ENCODE assay signal across 8 mouse cellular contexts in the genomic region with DNA sequence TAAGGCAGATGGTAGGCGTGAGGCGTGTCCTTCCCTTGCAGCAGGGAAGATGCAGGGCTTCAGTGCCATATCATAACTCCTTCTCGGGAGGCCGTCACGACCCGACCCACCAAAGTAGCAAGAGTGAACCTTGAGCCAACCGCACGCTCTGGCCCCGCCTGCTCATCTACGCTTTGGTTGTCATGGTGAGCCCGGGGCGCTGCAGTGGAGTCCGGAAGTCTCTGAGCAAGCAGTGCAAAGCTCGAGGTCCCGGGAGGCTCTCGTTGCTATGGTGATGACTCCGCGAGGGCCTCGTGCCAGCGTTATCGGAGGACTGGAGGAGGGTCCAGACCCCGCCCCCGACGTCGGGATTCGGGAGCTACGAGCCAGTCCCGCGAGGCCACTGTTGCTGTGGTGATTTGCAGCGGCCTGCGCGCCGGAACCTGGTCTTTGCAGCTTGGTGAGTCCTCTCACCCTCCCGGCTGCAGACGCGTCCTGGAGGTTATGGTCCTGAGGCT. TPM values are rescaled to one million over a fixed set of nuclear protein-coding genes. Genes with fewer than 3 reads are reported as not detected.
DNase-seq lines count a peak whose midpoint lies in the region; ATAC-seq lines count a peak whose summit lies in the region.

A gene (plus strand): TSS at position 176 of the 497 bp plus-strand sequence.

- peak within 1 kb of the TSS; percentile 52 for H3K9ac ChIP-seq in hindbrain, embryonic 12.5 days

- ATAC-seq in hindbrain, embryonic 12.5 days (ENCODE audit: low FRiP score) = peak; percentile 94

- H3K36me3 ChIP-seq in hindbrain, embryonic 12.5 days = no peaks in the 10 kb centered on the region

- WGBS in hindbrain, embryonic 12.5 days = under 1% methylated on average over 36 of the region's 36 CpGs

- no peaks in the 10 kb centered on the region for H3K27me3 ChIP-seq in hindbrain, embryonic 12.5 days

- peak within 1 kb of the TSS; percentile 79 for H3K4me2 ChIP-seq in hindbrain, embryonic 12.5 days (replicated peaks)

- peaks cover 48% of the 10 kb centered on the region for H3K4me1 ChIP-seq in hindbrain, embryonic 12.5 days

- DNase-seq in MN1 (ENCODE audit: low spot score) = peak; percentile 100
- peak; percentile 76 for DNase-seq in cerebellum, adult 8-10 months
- DNase-seq in frontal cortex, postnatal 10 days (ENCODE audit: low spot score in 2 of 2) = peak; percentile 95 to 97
- DNase-seq in layer of hippocampus, postnatal 14 days (ENCODE audit: low spot score in 2 of 2) = peak; percentile 94 to 95
- DNase-seq in lung, postnatal 10 days = peak; percentile 98
- DNase-seq in ovary, postnatal 36 days (ENCODE audit: low spot score) = peak; percentile 99
- DNase-seq in thymus, postnatal 14 days = peak; percentile 85

- H3K9me3 ChIP-seq in hindbrain, embryonic 12.5 days (replicated peaks) = no peaks in the 10 kb centered on the region

- peak within 1 kb of the TSS; percentile 39 for H3K4me3 ChIP-seq in hindbrain, embryonic 12.5 days

- H3K27ac ChIP-seq in hindbrain, embryonic 12.5 days = peak within 1 kb of the TSS; percentile 91

RNA-seq across cellular contexts. Expression of the gene that starts here (rescaled TPM):
- 12.3 and 13.3 TPM in 2 replicates for polyA plus RNA-seq in hindbrain, embryonic 12.5 days (2016; fragmentation: Nextera tagmentation; extraction: Ambion mirVana)
- total RNA-seq in layer of hippocampus, postnatal 14 days (2021) = 10 to 100 TPM; 28.8 to 30.6 TPM

Comparison
In these comparisons a context has a peak if more than half of its experiments do, and no peak if none do; other contexts are left out.
1. Peak in every context shown above with its lines: DNase-seq, ATAC-seq, H3K4me3 ChIP-seq and H3K27ac ChIP-seq.